Mouse (Mus musculus) liver, embryonic 16.5 days (tissue): ENCODE data around the gene Sowahb. TPM values are rescaled to one million over a fixed set of nuclear protein-coding genes. Genes with fewer than 3 reads are reported as not detected.
A peak's percentile ranks its signal among the peaks of the same experiment; 100 is the strongest.

Experiments
- ATAC-seq: fragments of 200-750 bp; cut with Nextera tagmentation; 2 replicates; pipeline ENCODE4 v1.8.0; 2017; ENCODE audit warnings: low read depth, mild to moderate bottlenecking, moderate number of reproducible peaks, moderate library complexity
- H3K27ac ChIP-seq: fragments of 300-500 bp; sonication (generic); 2 replicates; pipeline ENCODE4 v1.5.1; 2014; ENCODE audit warnings: mild to moderate bottlenecking, low read length
- H3K27me3 ChIP-seq: fragments of 300-500 bp; sonication (generic); 2 replicates; pipeline ENCODE4 v1.6.1; 2014; ENCODE audit warnings: low read depth, low read length, mixed read lengths; ENCODE audit not compliant: control insufficient read depth, insufficient read depth
- H3K36me3 ChIP-seq: fragments of 300-500 bp; sonication (generic); 2 replicates; pipeline ENCODE4 v1.6.1; 2014; ENCODE audit warnings: mild to moderate bottlenecking; ENCODE audit not compliant: control insufficient read depth, insufficient read depth
- H3K4me1 ChIP-seq: fragments of 300-500 bp; sonication (generic); 2 replicates; pipeline ENCODE4 v1.6.1; 2014; ENCODE audit warnings: low read depth, low read length, mixed read lengths; ENCODE audit not compliant: control insufficient read depth
- H3K4me2 ChIP-seq: fragments of 300-500 bp; sonication (generic); 2 replicates; pipeline ENCODE4 v1.6.1; 2014; ENCODE audit warnings: low read depth, low read length, mixed read lengths
- H3K4me3 ChIP-seq: fragments of 300-500 bp; sonication (generic); 2 replicates; pipeline ENCODE4 v1.5.1; 2014; ENCODE audit warnings: low read depth, mild to moderate bottlenecking, low read length
- H3K9ac ChIP-seq: fragments of 300-500 bp; sonication (generic); 2 replicates; pipeline ENCODE4 v1.6.1; 2014; ENCODE audit warnings: low read depth, low read length
- H3K9me3 ChIP-seq: fragments of 300-500 bp; sonication (generic); replicated peaks from 2 replicates; pipeline ENCODE4 v1.6.1; 2016; ENCODE audit warnings: low read length; ENCODE audit not compliant: control insufficient read depth
- WGBS: fragments of 180-500 bp; shearing (Covaris S2); extraction: QIAGEN DNeasy Blood & Tissue Kit; methylation state at CpG from one replicate; pipeline ENCODE4 v1.1.7; 2014; ENCODE audit not compliant: insufficient replicate concordance; 5-methylcytosine and 5-hydroxymethylcytosine counted together
- polyA plus RNA-seq: library from polyadenylated mRNA; unstranded; fragments of >200 nt; fragmentation: Nextera tagmentation; extraction: Ambion mirVana; gene quantifications from 2 replicates; pipeline ENCODE4 v1.2.1, GENCODE M21; 2015

Gene Sowahb
- polyA plus RNA-seq, 1 experiment from 2014 or later, result 1.4 TPM

- peak overlapping the region; percentile 24; the same call in 1 of the 2 replicates for H3K27ac ChIP-seq
- peaks cover 37% of the 10 kb centered on the region for H3K27me3 ChIP-seq
- no peaks in the 10 kb centered on the region for H3K36me3 ChIP-seq
- 0 out of 2 replicates have a peak overlapping the region, but pooled peaks have one; percentile 39 for H3K9ac ChIP-seq
- peak overlapping the region; percentile 53 for H3K4me2 ChIP-seq
- peak overlapping the region; percentile 60 for H3K4me3 ChIP-seq
- peak; percentile 43 for ATAC-seq
- no peaks in the 10 kb centered on the region; the same call in none of the 2 replicates for H3K4me1 ChIP-seq
- WGBS, result 1% methylated on average over 19 of the region's 19 CpGs
- no peaks in the 10 kb centered on the region for H3K9me3 ChIP-seq
These were observed 521 bp upstream of the Sowahb start for GRCm38 (mm10) chr5:93045371-93045714.

GRCm38 (mm10) chr5:93043688-93044583, 886 bp downstream of the Sowahb start:
- WGBS, result 4% methylated on average over 68 of the region's 69 CpGs
- no peaks in the 10 kb centered on the region for H3K36me3 ChIP-seq
- no peaks in the 10 kb centered on the region for H3K9me3 ChIP-seq
- H3K4me1 ChIP-seq, result no peaks in the 10 kb centered on the region; the same call in none of the 2 replicates
- peak overlapping the region; percentile 60 for H3K4me3 ChIP-seq
- no peak overlapping the region for H3K27ac ChIP-seq
- ATAC-seq, result no peak
- H3K4me2 ChIP-seq, result peak overlapping the region; percentile 53
- H3K27me3 ChIP-seq, result peaks cover 37% of the 10 kb centered on the region
- H3K9ac ChIP-seq, result peak overlapping the region; percentile 44

- no peaks in the 10 kb centered on the region for H3K36me3 ChIP-seq
- H3K27me3 ChIP-seq, result peaks cover 37% of the 10 kb centered on the region
- no peak overlapping the region for H3K27ac ChIP-seq
- H3K9me3 ChIP-seq, result no peaks in the 10 kb centered on the region
- no peak for ATAC-seq
- WGBS, result 37% methylated on average over 18 of the region's 18 CpGs
- no peak overlapping the region for H3K9ac ChIP-seq
- H3K4me2 ChIP-seq, result peak overlapping the region; percentile 53; the same call in 1 of the 2 replicates
- H3K4me3 ChIP-seq, result no peak overlapping the region
- no peaks in the 10 kb centered on the region; the same call in none of the 2 replicates for H3K4me1 ChIP-seq
These were observed 1.8 kb downstream of the Sowahb start for GRCm38 (mm10) chr5:93042831-93043687.

GRCm38 (mm10) chr5:93042031-93042430, 2.8 kb downstream of the Sowahb start:
- Histone ChIP-seq H3K4me2 (0 out of 2 replicates have a peak overlapping the region, but pooled peaks have one; percentile 9), H3K27me3 (peaks cover 37% of the 10 kb centered on the region), H3K4me1 (no peaks in the 10 kb centered on the region; the same call in none of the 2 replicates), H3K4me3 (no peak overlapping the region), H3K27ac (no peak overlapping the region), H3K36me3 (no peaks in the 10 kb centered on the region), H3K9ac (no peak overlapping the region), H3K9me3 (no peaks in the 10 kb centered on the region)
- WGBS, result 63% methylated on average over 4 of the region's 4 CpGs
- ATAC-seq, result no peak

GRCm38 (mm10) chr5:93041276-93041675, 3.5 kb downstream of the Sowahb start:
- Histone ChIP-seq H3K9me3 (no peaks in the 10 kb centered on the region), H3K4me1 (no peaks in the 10 kb centered on the region; the same call in none of the 2 replicates), H3K27me3 (peaks cover 37% of the 10 kb centered on the region), H3K4me2 (no peak overlapping the region), H3K4me3 (no peak overlapping the region), H3K36me3 (no peaks in the 10 kb centered on the region), H3K9ac (no peak overlapping the region), H3K27ac (no peak overlapping the region)
- no peak for ATAC-seq
- 23% methylated on average over 3 of the region's 3 CpGs for WGBS

- H3K9ac ChIP-seq, result no peak overlapping the region
- no peak overlapping the region for H3K4me2 ChIP-seq
- H3K9me3 ChIP-seq, result no peaks in the 10 kb centered on the region
- no peak overlapping the region for H3K27ac ChIP-seq
- H3K4me3 ChIP-seq, result no peak overlapping the region
- H3K27me3 ChIP-seq, result peaks cover 26% of the 10 kb centered on the region
- H3K36me3 ChIP-seq, result no peaks in the 10 kb centered on the region
- no peaks in the 10 kb centered on the region; the same call in none of the 2 replicates for H3K4me1 ChIP-seq
- 0 out of 2 replicates have a peak, but pooled peaks have one; percentile 28 for ATAC-seq
- WGBS, result 12% methylated on average over 5 of the region's 5 CpGs
These were observed 4.7 kb downstream of the Sowahb start for GRCm38 (mm10) chr5:93040095-93040494.

- Histone ChIP-seq H3K9ac (no peak overlapping the region), H3K9me3 (no peaks in the 10 kb centered on the region), H3K27me3 (no peaks in the 10 kb centered on the region), H3K36me3 (no peaks in the 10 kb centered on the region), H3K27ac (no peak overlapping the region), H3K4me3 (no peak overlapping the region), H3K4me2 (no peak overlapping the region), H3K4me1 (no peaks in the 10 kb centered on the region)
- 66% methylated on average over 7 of the region's 7 CpGs for WGBS
- ATAC-seq, result no peak
These were observed 8.6 kb downstream of the Sowahb start for GRCm38 (mm10) chr5:93036254-93036653.

- Histone ChIP-seq H3K4me2 (no peak overlapping the region), H3K4me3 (no peak overlapping the region), H3K9ac (no peak overlapping the region), H3K36me3 (no peaks in the 10 kb centered on the region), H3K9me3 (no peaks in the 10 kb centered on the region), H3K27me3 (no peaks in the 10 kb centered on the region), H3K27ac (no peak overlapping the region), H3K4me1 (no peaks in the 10 kb centered on the region)
- WGBS, result 11% methylated on average over 1 of the region's 1 CpGs
- ATAC-seq, result no peak
These were observed 9.5 kb downstream of the Sowahb start for GRCm38 (mm10) chr5:93035285-93035684.
